Mouse (Mus musculus): ENCODE results near the gene Gsta4.
A peak's percentile ranks its signal among the peaks of the same experiment; 100 is the strongest.
"Not testable (repeated sequence)": the region's sequence is repeated elsewhere in the genome, so short reads cannot be mapped to it uniquely, and the experiment has no call there.

Gene Gsta4

GRCm38 (mm10) chr9:78182474-78182873 lies at the start of gene Gsta4:
TSS of gene Gsta4 (plus strand) at chr9:78182774.
- not testable (repeated sequence) for DNase-seq (ENCODE audit: low read depth, low spot score)

- DNase-seq (ENCODE audit: low read depth, low spot score): no peak
These were observed 46.9 kb upstream of the Gsta4 start for GRCm38 (mm10) chr9:78135658-78136057.

- DNase-seq (ENCODE audit: low read depth, low spot score): no peak
These were observed 44.4 kb upstream of the Gsta4 start for GRCm38 (mm10) chr9:78138044-78138676.

- DNase-seq (ENCODE audit: low read depth, low spot score): no peak
These were observed 43.1 kb upstream of the Gsta4 start for GRCm38 (mm10) chr9:78139463-78139862.

- DNase-seq (ENCODE audit: low read depth, low spot score): no peak
These were observed 36.5 kb upstream of the Gsta4 start for GRCm38 (mm10) chr9:78146099-78146498.

- DNase-seq (ENCODE audit: low read depth, low spot score): no peak
These were observed 35.9 kb upstream of the Gsta4 start for GRCm38 (mm10) chr9:78146627-78147026.

- DNase-seq (ENCODE audit: low read depth, low spot score): no peak
These were observed 34.4 kb upstream of the Gsta4 start for GRCm38 (mm10) chr9:78148149-78148548.

GRCm38 (mm10) chr9:78149770-78150169 lies 32.8 kb upstream of the Gsta4 start:
- DNase-seq (ENCODE audit: low read depth, low spot score): not testable (repeated sequence)

GRCm38 (mm10) chr9:78154211-78154977 lies 28.2 kb upstream of the Gsta4 start:
- no peak for DNase-seq (ENCODE audit: low read depth, low spot score)

GRCm38 (mm10) chr9:78157221-78157620 lies 25.4 kb upstream of the Gsta4 start:
- DNase-seq (ENCODE audit: low read depth, low spot score): no peak

GRCm38 (mm10) chr9:78163291-78163690 lies 19.3 kb upstream of the Gsta4 start:
- no peak for DNase-seq (ENCODE audit: low read depth, low spot score)

- no peak for DNase-seq (ENCODE audit: low read depth, low spot score)
These were observed 17.8 kb upstream of the Gsta4 start for GRCm38 (mm10) chr9:78164741-78165140.

GRCm38 (mm10) chr9:78165454-78165853 lies 17.1 kb upstream of the Gsta4 start:
- DNase-seq (ENCODE audit: low read depth, low spot score): no peak

- DNase-seq (ENCODE audit: low read depth, low spot score): peak; percentile 84
These were observed 15.7 kb upstream of the Gsta4 start for GRCm38 (mm10) chr9:78166694-78167452.

- DNase-seq (ENCODE audit: low read depth, low spot score): peak; percentile 51
These were observed 15.1 kb upstream of the Gsta4 start for GRCm38 (mm10) chr9:78167453-78167969.

- DNase-seq (ENCODE audit: low read depth, low spot score): peak; percentile 50
These were observed 13.7 kb upstream of the Gsta4 start for GRCm38 (mm10) chr9:78168864-78169263.

GRCm38 (mm10) chr9:78174016-78174415 lies 8.6 kb upstream of the Gsta4 start:
- DNase-seq (ENCODE audit: low read depth, low spot score): peak; percentile 52

GRCm38 (mm10) chr9:78174925-78175276 lies 7.7 kb upstream of the Gsta4 start:
- not testable (repeated sequence) for DNase-seq (ENCODE audit: low read depth, low spot score)

- DNase-seq (ENCODE audit: low read depth, low spot score): peak; percentile 94
These were observed 7.0 kb upstream of the Gsta4 start for GRCm38 (mm10) chr9:78175277-78176200.

GRCm38 (mm10) chr9:78176201-78176727 lies 6.3 kb upstream of the Gsta4 start:
- DNase-seq (ENCODE audit: low read depth, low spot score): peak; percentile 92

- DNase-seq (ENCODE audit: low read depth, low spot score): peak; percentile 22
These were observed 5.7 kb upstream of the Gsta4 start for GRCm38 (mm10) chr9:78176831-78177230.

Measured in ES-CJ7 (cell line).